Comparison of ENCODE assay signal across 24 mouse cellular contexts in genomic region chr5:113105481-113105880, GRCm38 (mm10). TPM values are rescaled to one million over a fixed set of nuclear protein-coding genes. Genes with fewer than 3 reads are reported as not detected.
"Had no signal": no experiment of that assay in that cellular context is flagged by ENCODE, and none has a peak within 500 bp of the region (broad histone marks: within the 10 kb centered on the region; RNA-seq: fewer than 3 reads in every experiment).

No protein-coding gene starts in this region.

- ATAC-seq: midbrain, embryonic 13.5 days had no signal

- H3K4me3 ChIP-seq: limb, embryonic 12.5 days; midbrain, embryonic 13.5 days; myocyte; neural tube, embryonic 15.5 days had no signal

- H3K36me3 ChIP-seq: limb, embryonic 12.5 days; midbrain, embryonic 13.5 days; neural tube, embryonic 15.5 days had no signal

- H3K4me2 ChIP-seq: limb, embryonic 12.5 days; midbrain, embryonic 13.5 days; neural tube, embryonic 15.5 days had no signal

- DNase-seq: kidney, adult 11 months; kidney, postnatal 14 days; layer of hippocampus, adult 9-11 months; layer of hippocampus, postnatal 36 days; lung, adult 18-20 months; lung, postnatal 36 days; right cerebral cortex, adult 18-20 months; right cerebral cortex, postnatal 25 days; thymus, adult 2 months; thymus, postnatal 36 days had no signal

- H3K9me3 ChIP-seq: limb, embryonic 12.5 days; midbrain, embryonic 13.5 days; neural tube, embryonic 15.5 days had no signal

- H3K27ac ChIP-seq: limb, embryonic 12.5 days; liver, embryonic 14.5 days; midbrain, embryonic 13.5 days; neural tube, embryonic 15.5 days had no signal

- H3K9ac ChIP-seq: limb, embryonic 12.5 days; liver, embryonic 14.5 days; midbrain, embryonic 13.5 days; neural tube, embryonic 15.5 days had no signal

- H3K27me3 ChIP-seq: limb, embryonic 12.5 days; midbrain, embryonic 13.5 days; neural tube, embryonic 15.5 days had no signal

RNA-seq across cellular contexts. Expression of gene Crybb3, which starts 24.1 kb away (rescaled TPM):
- total RNA-seq: megakaryocyte progenitor cell, adult 5-6 weeks had no signal
- polyA plus RNA-seq: neural tube, embryonic 11.5 days had no signal

RNA-seq across cellular contexts. Expression of gene Crybb2, which starts 35.6 kb away (rescaled TPM):
- total RNA-seq: layer of hippocampus, postnatal 36 days; left cerebral cortex, adult 8-10 months; left cerebral cortex, postnatal 25 days; liver, adult 2 months; megakaryocyte progenitor cell, adult 5-6 weeks; midbrain, postnatal 0 days had no signal
- polyA plus RNA-seq: kidney, embryonic 14.5 days; limb, embryonic 12.5 days; liver, adult 2 months; liver, embryonic 14.5 days; lung, embryonic 16.5 days; midbrain, embryonic 13.5 days; midbrain, postnatal 0 days; myocyte; neural tube, embryonic 11.5 days; neural tube, embryonic 15.5 days; testis, adult 2 months had no signal
